Mouse (Mus musculus): Measurements from ENCODE around the gene Dnase2b.

The Dnase2b gene

GRCm38 (mm10) chr3:146611821-146612220 lies 3.6 kb downstream of the Dnase2b start:
- no peak for DNase-seq

- no peak for DNase-seq
Observed at GRCm38 (mm10) chr3:146611261-146611660, 4.1 kb downstream of the Dnase2b start.

GRCm38 (mm10) chr3:146610322-146610721 lies 5.1 kb downstream of the Dnase2b start:
- DNase-seq = no peak

- no peak for DNase-seq
Observed at GRCm38 (mm10) chr3:146607368-146607767, 8.0 kb downstream of the Dnase2b start.

- DNase-seq = no peak
Observed at GRCm38 (mm10) chr3:146604647-146605046, 10.7 kb downstream of the Dnase2b start.

- DNase-seq = no peak
Observed at GRCm38 (mm10) chr3:146602531-146602930, 12.9 kb downstream of the Dnase2b start.

GRCm38 (mm10) chr3:146601205-146601604 lies 14.2 kb downstream of the Dnase2b start:
- no peak for DNase-seq

GRCm38 (mm10) chr3:146599198-146599900 lies 16.0 kb downstream of the Dnase2b start:
- DNase-seq = no peak

GRCm38 (mm10) chr3:146598411-146598810 lies 17.0 kb downstream of the Dnase2b start:
- no peak for DNase-seq

- DNase-seq = no peak
Observed at GRCm38 (mm10) chr3:146596864-146597263, 18.5 kb downstream of the Dnase2b start.

- DNase-seq = no peak
Observed at GRCm38 (mm10) chr3:146596387-146596786, 19.0 kb downstream of the Dnase2b start.

GRCm38 (mm10) chr3:146595440-146595839 lies 20.0 kb downstream of the Dnase2b start:
- no peak for DNase-seq

GRCm38 (mm10) chr3:146591601-146592000 lies 23.8 kb downstream of the Dnase2b start:
- DNase-seq = no peak

GRCm38 (mm10) chr3:146591159-146591558 lies 24.2 kb downstream of the Dnase2b start:
- no peak for DNase-seq

- DNase-seq = no peak
Observed at GRCm38 (mm10) chr3:146589523-146589922, 25.9 kb downstream of the Dnase2b start.

- no peak for DNase-seq
Observed at GRCm38 (mm10) chr3:146586616-146587015, 28.8 kb downstream of the Dnase2b start.

- DNase-seq = no peak
Observed at GRCm38 (mm10) chr3:146583908-146584307, 31.5 kb downstream of the Dnase2b start.

GRCm38 (mm10) chr3:146583478-146583877 lies 31.9 kb downstream of the Dnase2b start:
- no peak for DNase-seq

GRCm38 (mm10) chr3:146580039-146580729 lies 35.2 kb downstream of the Dnase2b start:
- DNase-seq = no peak

GRCm38 (mm10) chr3:146577591-146577990 lies 37.8 kb downstream of the Dnase2b start:
- DNase-seq = no peak

GRCm38 (mm10) chr3:146571341-146571740 lies 44.1 kb downstream of the Dnase2b start:
- DNase-seq = no peak

- no peak for DNase-seq
Observed at GRCm38 (mm10) chr3:146570939-146571338, 44.5 kb downstream of the Dnase2b start.

- DNase-seq = no peak
Observed at GRCm38 (mm10) chr3:146570148-146570782, 45.1 kb downstream of the Dnase2b start, which contains the start of gene Uox. Gene Uox, plus strand, starts transcription at chr3:146570426.

- DNase-seq = no peak
Observed at GRCm38 (mm10) chr3:146569594-146569993, 45.8 kb downstream of the Dnase2b start.
